14 mouse cellular contexts compared by ENCODE assay signal in genomic region chr6:86605260-86605659, GRCm38 (mm10). TPM values are rescaled to one million over a fixed set of nuclear protein-coding genes. Genes with fewer than 3 reads are reported as not detected.
DNase-seq lines count a peak whose midpoint lies in the region; ATAC-seq and TF ChIP-seq lines count a peak whose summit lies in the region.
"Had no signal": no experiment of that assay in that cellular context is flagged by ENCODE, and none has a peak within 500 bp of the region (broad histone marks: within the 10 kb centered on the region; RNA-seq: fewer than 3 reads in every experiment).

No protein-coding gene starts in this region.

- no peak overlapping the region for H3K9ac ChIP-seq in forebrain, embryonic 16.5 days (replicated peaks; ENCODE audit: low read depth, low read length)
- H3K9ac ChIP-seq: liver, embryonic 12.5 days had no signal

- peak; percentile 27 for DNase-seq in A20 (ENCODE audit: low read depth, low spot score)
- DNase-seq in CD4-positive, CD25-positive, alpha-beta regulatory T cell, adult 2 months (ENCODE audit: low read depth, low spot score), result peak; percentile 73
- peak; percentile 76 for DNase-seq in large intestine, adult 2 months (ENCODE audit: low read depth, low spot score)
- peak; percentile 50 for DNase-seq in thymus, adult 2 months
- no peak for DNase-seq in layer of hippocampus, adult 2 months (ENCODE audit: low spot score in 2 of 2)
- DNase-seq in spleen, postnatal 10 days (ENCODE audit: low spot score in 2 of 2), result no peak
- DNase-seq: cerebellum, adult 8-10 months; heart, postnatal 4 days; kidney, adult 2 months; layer of hippocampus, adult 9-11 months had no signal

- 23% methylated on average over 7 of the region's 7 CpGs for WGBS in large intestine, adult 2 months
- 9% methylated on average over 7 of the region's 7 CpGs for WGBS in thymus, adult 2 months
- 82% methylated on average over 7 of the region's 7 CpGs for WGBS in forebrain, embryonic 16.5 days

- no peak for TF ChIP-seq POLR2A in thymus, adult 2 months (IDR thresholded peaks at IDR 0.05; ENCODE audit: control insufficient read depth, extremely low read depth, insufficient read depth, low read length, poor library complexity)

- H3K36me3 ChIP-seq in thymus, adult 2 months (ENCODE audit: control insufficient read depth, insufficient read depth, low read length), result no peaks in the 10 kb centered on the region
- no peaks in the 10 kb centered on the region for H3K36me3 ChIP-seq in forebrain, embryonic 16.5 days (ENCODE audit: control insufficient read depth, insufficient read depth)
- H3K36me3 ChIP-seq: G1E; liver, embryonic 12.5 days had no signal

- H3K4me1 ChIP-seq in thymus, adult 2 months (replicated peaks; ENCODE audit: control insufficient read depth, insufficient read depth, low read length), result peaks cover 35% of the 10 kb centered on the region
- H3K4me1 ChIP-seq in forebrain, embryonic 16.5 days (replicated peaks; ENCODE audit: control insufficient read depth, insufficient read depth, low read length), result peaks cover under 1% of the 10 kb centered on the region; the same call in 1 of the 2 replicates

- H3K27ac ChIP-seq in thymus, adult 2 months (ENCODE audit: control insufficient read depth, insufficient read depth, low read length), result no peak overlapping the region
- H3K27ac ChIP-seq in layer of hippocampus, adult 2 months, result no peak overlapping the region
- H3K27ac ChIP-seq in forebrain, embryonic 16.5 days (ENCODE audit: low read length), result no peak overlapping the region
- H3K27ac ChIP-seq: liver, embryonic 12.5 days had no signal

- no peak overlapping the region for H3K4me3 ChIP-seq in thymus, adult 2 months (ENCODE audit: control insufficient read depth, insufficient read depth, low read length)
- H3K4me3 ChIP-seq in layer of hippocampus, adult 2 months, result no peak overlapping the region
- H3K4me3 ChIP-seq in forebrain, embryonic 16.5 days (replicated peaks; ENCODE audit: low read length), result no peak overlapping the region
- H3K4me3 ChIP-seq: erythroblast, embryonic 14.5 days; liver, embryonic 12.5 days had no signal

- no peaks in the 10 kb centered on the region for H3K9me3 ChIP-seq in forebrain, embryonic 16.5 days (ENCODE audit: control insufficient read depth, low read length)
- H3K9me3 ChIP-seq: G1E; liver, embryonic 12.5 days had no signal

- H3K27me3 ChIP-seq in thymus, adult 2 months (ENCODE audit: control insufficient read depth, insufficient read depth, low read length), result no peaks in the 10 kb centered on the region
- no peaks in the 10 kb centered on the region for H3K27me3 ChIP-seq in forebrain, embryonic 16.5 days (replicated peaks; ENCODE audit: control insufficient read depth, insufficient read depth, low read length)
- H3K27me3 ChIP-seq: liver, embryonic 12.5 days had no signal

- no peak for ATAC-seq in forebrain, embryonic 16.5 days
- ATAC-seq: liver, embryonic 12.5 days had no signal

- TF ChIP-seq CTCF in thymus, adult 2 months (IDR thresholded peaks at IDR 0.05; ENCODE audit: borderline replicate concordance, control insufficient read depth, extremely low read depth, insufficient read depth, low read length, poor library complexity), result no peak
- TF ChIP-seq CTCF in layer of hippocampus, adult 2 months (conservative IDR thresholded peaks at IDR 0.05), result no peak

- no peak overlapping the region for H3K4me2 ChIP-seq in forebrain, embryonic 16.5 days (ENCODE audit: low read length)
- H3K4me2 ChIP-seq: liver, embryonic 12.5 days had no signal

RNA-seq across cellular contexts. Expression of gene Asprv1, which starts 22.7 kb away (rescaled TPM):
- 0.76 and 0.88 TPM in 2 replicates for polyA plus RNA-seq in large intestine, adult 2 months (2012; rRNA removed)
- 7.6 and 10.1 TPM in 2 replicates for polyA plus RNA-seq in thymus, adult 2 months (2012; rRNA removed)
- 1 to 10 TPM; 1.2 to 1.9 TPM for total RNA-seq in layer of hippocampus, adult 2 months (2021)
- polyA plus RNA-seq in forebrain, embryonic 16.5 days (2015; fragmentation: Nextera tagmentation; extraction: Ambion mirVana), result 0.92 and 1.6 TPM in 2 replicates
- polyA plus RNA-seq: erythroblast, embryonic 14.5 days; G1E had no signal

Comparison
In these comparisons a context has a peak if more than half of its experiments do, and no peak if none do; other contexts are left out.
1. DNase-seq: peak in A20 (single experiment), CD4-positive, CD25-positive, alpha-beta regulatory T cell, adult 2 months (single experiment), large intestine, adult 2 months (single experiment) and thymus, adult 2 months (single experiment); none in layer of hippocampus, adult 2 months (0 of 2) and spleen, postnatal 10 days (0 of 2).